Mouse (Mus musculus) MEL (cell line): Measurements from ENCODE around the gene Col11a2.

ENCODE experiments used
- CTCF ChIP-seq, 3 experiments: IDR thresholded peaks in 2 of 3; conservative IDR thresholded peaks in 1 of 3; 2 replicates each; pipeline ENCODE4 v1.5.1; 2011 to 2012; ENCODE audit warnings: low read length in 3 of 3, low read depth in 2 of 3, mild to moderate bottlenecking in 2 of 3, improper control_type of control experiment in 1 of 3, inconsistent platforms in 1 of 3, mixed read lengths in 1 of 3, moderate library complexity in 1 of 3; ENCODE audit not compliant: control insufficient read depth in 1 of 3, insufficient read depth in 1 of 3, poor library complexity in 1 of 3, severe bottlenecking in 1 of 3
- EP300 ChIP-seq, 2 experiments: IDR thresholded peaks; 2 replicates each; pipeline ENCODE4 v1.6.1; 2011; ENCODE audit warnings: improper control_type of control experiment in 2 of 2, low read length in 2 of 2, low read depth in 1 of 2, mild to moderate bottlenecking in 1 of 2
- NELFE ChIP-seq: IDR thresholded peaks from 2 replicates; pipeline ENCODE4 v1.6.1; 2011; ENCODE audit warnings: low read depth, low read length, improper control_type of control experiment
- NRF1 ChIP-seq: IDR thresholded peaks from 2 replicates; pipeline ENCODE4 v1.6.1; 2014; ENCODE audit warnings: low read depth, mild to moderate bottlenecking, inconsistent platforms, low read length, improper control_type of control experiment, moderate library complexity; ENCODE audit not compliant: poor library complexity, insufficient read depth, severe bottlenecking

GRCm38 (mm10) chr17:34029150-34029889, 9.9 kb upstream of the Col11a2 start:
- TF ChIP-seq EP300 (IDR thresholded peaks at IDR 0.05; ENCODE audit: low read depth in 1 of 2, low read length in 2 of 2): no peak
- no peak for TF ChIP-seq CTCF (IDR thresholded peaks at IDR 0.05 in 2 of 3, conservative IDR thresholded peaks at IDR 0.05 in 1 of 3; ENCODE audit: control insufficient read depth in 1 of 3, insufficient read depth in 1 of 3, low read depth in 2 of 3, low read length in 3 of 3, poor library complexity in 1 of 3, severe bottlenecking in 1 of 3)
- TF ChIP-seq NRF1: no peak
- TF ChIP-seq NELFE: no peak
